Mouse (Mus musculus): ENCODE results near the gene Echs1. TPM values are rescaled to one million over a fixed set of nuclear protein-coding genes. Genes with fewer than 3 reads are reported as not detected.

Gene Echs1
- polyA plus RNA-seq, 3 experiments from 2014 or later, result 73.3 to 94.2 (median 81.1) TPM

DNA sequence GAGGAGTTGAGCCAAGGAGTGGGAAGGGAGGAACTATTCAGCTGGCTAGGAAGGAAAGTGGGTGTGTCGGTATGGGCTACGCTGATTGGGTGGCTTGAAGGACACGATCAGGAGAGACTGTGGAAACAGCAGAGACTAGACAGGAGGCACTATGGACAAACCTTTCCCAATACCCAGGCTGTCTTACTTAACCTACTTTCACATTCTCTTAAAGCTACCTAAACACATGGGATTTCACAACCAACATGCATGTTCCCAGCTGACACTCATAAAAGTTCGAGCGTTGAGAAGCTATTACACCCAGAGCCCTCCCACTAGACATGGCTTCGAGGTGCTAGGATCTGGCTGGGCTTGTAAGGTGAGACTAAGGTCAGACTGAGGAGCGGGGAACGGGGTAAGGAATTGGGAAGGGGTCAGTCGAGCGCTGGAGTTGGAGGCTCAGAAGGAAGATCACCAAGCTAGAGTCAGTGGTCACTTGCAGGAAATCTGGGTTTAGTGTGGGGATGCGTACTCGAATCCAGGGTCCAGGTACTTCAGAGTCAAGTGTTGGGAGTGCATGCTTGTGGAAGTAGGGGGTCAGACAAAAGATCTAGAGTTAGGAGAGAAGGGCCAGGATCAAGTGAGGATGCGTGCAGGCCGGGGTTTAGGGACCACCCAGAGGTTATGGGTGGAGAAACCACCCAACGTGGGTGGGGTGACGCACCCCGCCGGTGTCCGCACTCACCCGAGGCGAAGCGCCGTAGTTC, 520 bp downstream of the Echs1 start, which contains the start of gene Paox:
Gene Paox, plus strand, starts transcription at position 217 of the 746 bp plus-strand sequence.
- ATAC-seq, result peak; percentile 14

DNA sequence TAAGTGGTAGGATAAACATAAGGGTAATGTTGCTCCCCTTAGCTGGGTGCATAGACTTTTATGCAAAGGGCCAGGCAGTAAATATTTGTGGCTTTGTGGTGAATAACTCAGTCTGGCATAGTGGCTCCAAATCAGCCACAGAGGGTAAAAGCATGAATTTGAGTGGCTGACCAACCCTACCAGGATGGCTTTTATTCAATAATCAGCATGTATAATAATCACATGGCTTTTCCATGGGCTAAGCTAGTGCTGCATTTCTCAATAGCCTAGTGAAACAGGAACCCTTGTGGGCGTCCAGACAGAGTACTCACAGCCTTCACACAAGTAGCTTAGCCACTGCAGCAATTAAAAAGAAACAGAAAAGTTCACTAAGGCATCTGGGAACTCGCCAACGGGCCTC, 4.3 kb downstream of the Echs1 start:
- ATAC-seq, result no peak

- no peak for ATAC-seq
Measured at GRCm38 (mm10) chr7:140104009-140104408, 12.3 kb downstream of the Echs1 start.

DNA sequence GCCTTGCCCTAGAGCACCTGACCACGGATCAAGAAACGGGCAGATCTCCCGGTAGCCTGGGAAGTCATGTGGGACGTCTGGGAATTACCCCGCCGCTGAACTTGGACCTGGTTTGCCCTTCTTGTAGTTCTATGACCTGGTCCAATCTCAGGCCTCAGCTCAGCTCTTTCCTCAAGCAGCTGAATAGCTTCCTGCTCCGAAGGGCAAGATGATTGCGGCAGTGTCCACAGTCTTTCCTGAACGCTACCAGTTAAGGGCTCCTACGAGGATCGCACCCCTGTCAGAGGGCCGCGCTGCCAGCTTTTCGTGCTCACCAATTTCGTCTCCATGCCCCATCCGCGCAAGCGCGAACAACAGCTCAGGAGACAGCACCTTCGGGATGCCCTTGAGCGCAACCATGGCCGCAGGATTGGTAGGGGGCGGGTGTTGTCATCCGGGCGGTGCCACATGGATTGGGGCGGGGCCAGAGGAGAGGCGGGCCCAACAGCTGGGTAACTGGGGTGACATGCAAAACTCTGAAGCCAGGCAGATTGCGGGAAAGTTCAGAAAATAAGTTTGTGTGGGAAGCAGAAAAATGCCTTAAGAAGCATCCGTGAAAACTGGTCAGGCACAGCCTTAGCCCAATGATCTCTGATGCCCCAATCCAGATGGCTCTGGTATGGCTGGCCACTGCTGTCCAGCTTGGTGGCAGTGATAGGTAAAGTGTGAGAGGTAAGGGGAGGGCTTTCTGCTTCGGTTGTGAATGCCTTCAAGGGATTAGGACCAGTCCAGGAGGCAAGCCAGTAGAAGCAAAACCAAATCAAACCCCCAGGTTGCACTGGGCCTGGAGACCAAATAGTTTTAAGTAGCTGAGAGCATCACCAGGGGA, 14.0 kb downstream of the Echs1 start, which contains the start of gene Fuom:
Gene Fuom, minus strand, starts transcription at position 449 of the 868 bp plus-strand sequence.
- peak; percentile 98 for ATAC-seq

- no peak for ATAC-seq
Measured at GRCm38 (mm10) chr7:140101498-140101897, 14.8 kb downstream of the Echs1 start.

GRCm38 (mm10) chr7:140098466-140098865, 17.8 kb downstream of the Echs1 start:
- no peak for ATAC-seq

DNA sequence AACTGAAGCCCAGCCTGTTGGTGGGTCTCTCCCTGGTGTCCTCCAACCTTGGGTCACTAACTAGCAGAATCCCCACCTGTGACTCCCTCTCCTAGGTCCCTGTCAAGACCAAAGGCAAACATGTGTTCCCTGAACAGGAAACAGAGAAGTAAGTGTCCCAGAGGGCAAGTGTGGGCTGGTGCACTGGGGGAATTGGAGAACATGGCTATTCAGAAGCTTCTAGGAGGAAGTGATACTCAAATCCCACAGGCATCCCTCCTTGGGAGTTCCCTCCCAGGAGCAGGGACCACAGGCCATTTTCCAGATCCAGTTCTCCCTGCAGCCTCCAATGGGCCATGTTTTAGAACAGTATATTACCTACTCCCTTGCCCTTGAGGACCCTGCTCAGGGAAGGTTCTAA, 20.2 kb downstream of the Echs1 start:
- no peak for ATAC-seq

GRCm38 (mm10) chr7:140095556-140095955, 20.7 kb downstream of the Echs1 start:
- ATAC-seq, result no peak

DNA sequence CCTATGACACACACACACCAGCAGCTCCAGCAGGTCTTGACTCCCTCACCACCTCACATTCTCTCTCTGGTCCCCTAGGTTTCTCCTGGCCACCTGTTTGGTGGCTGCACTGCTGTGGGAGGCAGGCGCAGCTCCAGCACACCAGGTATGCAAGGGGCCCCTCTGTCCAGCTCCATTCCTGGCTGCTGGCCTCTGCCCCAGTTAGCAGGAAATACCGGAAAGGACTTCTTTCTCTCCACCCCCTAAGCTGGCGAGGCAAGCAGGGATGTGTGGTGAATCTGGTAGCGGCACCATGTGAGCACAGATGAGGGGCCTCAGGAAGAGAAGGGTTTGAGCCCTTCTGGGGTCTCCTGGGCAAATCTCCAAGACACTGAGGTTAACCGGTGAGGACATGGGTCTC, 21.3 kb downstream of the Echs1 start:
- no peak for ATAC-seq

GRCm38 (mm10) chr7:140092924-140093528, 23.2 kb downstream of the Echs1 start, which contains the start of gene Prap1:
Gene Prap1, plus strand, starts transcription at chr7:140093395.
- no peak for ATAC-seq

DNA sequence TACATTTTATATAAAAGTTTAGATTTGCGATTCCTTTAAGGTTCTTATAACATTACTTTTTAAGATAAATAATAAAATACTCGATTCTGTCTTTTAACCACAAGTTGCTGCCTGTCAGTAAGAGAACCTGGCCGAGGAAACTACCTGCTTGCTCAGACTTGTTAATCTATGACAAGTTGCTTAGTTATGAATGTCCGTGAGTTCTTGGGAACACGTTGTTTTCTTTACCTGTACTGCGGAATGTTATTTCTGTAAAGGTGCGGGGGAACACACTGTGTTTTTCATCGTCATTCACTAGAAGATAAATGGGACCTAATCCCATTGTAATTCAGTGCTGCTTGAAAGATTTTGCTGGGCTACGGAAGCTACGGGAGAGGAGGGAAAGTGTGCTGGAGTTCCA, 25.7 kb downstream of the Echs1 start:
- no peak for ATAC-seq

DNA sequence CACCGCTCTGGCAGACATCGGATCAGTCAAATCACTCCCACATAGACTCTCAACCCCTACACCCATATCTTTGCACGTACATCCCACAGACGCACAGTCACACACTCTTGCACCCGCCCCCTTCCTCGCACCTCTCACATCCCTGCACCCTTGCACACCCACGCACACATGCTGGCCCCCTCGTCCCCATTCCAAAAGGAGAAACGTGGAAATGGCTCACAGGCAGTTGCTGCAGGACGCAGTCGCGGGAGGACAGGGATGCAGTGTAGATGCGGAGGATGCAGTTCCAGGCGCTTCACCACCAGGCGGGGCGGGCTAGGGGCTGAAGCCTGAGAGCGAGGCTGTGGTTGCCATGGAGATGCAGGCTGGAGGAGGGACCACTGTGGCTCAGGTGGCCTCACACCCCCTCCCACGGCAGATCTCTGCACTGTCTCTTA, 34.0 kb downstream of the Echs1 start, which contains the start of gene Caly:
Gene Caly, minus strand, starts transcription at position 307 of the 437 bp plus-strand sequence.
- no peak for ATAC-seq

DNA sequence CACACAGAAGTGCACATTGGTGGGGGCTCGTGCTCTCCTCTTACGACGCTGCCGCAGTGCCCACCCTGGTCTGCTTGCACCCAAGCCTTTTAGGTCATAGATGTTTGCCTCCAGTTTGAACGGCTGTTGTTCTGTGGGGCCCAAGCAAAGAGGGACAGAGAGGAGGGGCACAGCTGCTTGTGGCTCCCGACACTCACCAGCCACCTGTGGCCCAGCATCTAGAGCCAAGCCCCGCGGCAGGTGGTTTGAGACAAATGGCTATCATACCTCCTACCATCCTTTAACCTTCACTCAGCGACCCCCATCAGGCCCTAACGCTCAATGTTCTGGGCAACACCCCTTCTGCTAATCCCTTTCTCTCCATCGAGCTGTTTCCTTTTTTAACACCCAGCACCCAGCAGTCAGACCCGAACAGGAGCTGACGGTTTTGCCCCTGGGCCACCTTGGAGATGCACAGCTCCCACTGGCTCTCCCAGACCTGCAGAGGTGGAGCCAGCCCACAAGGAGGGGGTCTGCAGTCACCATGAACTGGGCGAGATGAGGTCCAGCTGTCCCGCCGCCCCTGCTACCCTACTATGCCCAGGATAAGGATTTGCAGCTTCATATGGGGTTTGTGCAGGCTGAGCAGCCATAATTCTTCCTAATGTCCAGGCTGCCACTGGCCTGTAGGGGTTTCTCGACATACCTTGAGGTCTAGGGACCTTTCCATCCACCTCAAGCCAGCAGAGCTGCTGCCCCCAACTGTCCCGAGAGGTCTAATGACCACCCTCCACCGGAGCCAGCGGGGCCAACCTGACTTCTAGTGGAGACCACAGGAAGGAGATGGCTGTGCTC, 34.7 kb downstream of the Echs1 start:
- no peak for ATAC-seq

DNA sequence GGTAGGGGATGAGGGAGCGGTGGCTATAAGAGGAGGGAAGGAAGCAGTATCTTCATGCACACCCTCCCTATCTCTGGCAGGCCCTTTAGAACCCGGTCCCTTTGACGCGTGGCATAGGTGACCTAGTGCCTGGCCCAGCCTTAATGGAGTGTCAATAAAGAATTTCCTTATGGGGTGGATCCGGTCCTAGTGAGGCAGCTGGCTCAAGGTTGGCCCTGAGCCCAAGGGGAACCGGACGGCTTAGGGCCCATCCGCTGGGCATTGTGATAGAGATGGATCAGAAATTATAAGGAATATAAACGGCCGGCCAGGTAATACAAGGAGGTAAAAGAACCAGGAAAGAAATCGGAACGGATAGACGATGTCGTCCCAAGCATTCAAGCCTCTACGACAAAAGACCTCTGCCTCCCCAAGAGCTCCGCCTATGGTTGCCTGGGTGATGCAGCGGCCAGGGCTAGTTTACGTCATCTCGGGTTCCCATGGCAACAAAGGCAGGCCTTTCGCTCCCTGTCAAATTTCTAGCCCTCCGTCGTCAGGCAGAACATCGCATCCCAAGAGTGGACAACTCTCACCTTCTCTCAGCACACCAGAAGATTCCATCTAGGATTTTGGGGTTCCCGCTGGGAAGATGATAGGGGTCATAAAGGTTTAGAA, 35.6 kb downstream of the Echs1 start:
- ATAC-seq, result peak; percentile 52

DNA sequence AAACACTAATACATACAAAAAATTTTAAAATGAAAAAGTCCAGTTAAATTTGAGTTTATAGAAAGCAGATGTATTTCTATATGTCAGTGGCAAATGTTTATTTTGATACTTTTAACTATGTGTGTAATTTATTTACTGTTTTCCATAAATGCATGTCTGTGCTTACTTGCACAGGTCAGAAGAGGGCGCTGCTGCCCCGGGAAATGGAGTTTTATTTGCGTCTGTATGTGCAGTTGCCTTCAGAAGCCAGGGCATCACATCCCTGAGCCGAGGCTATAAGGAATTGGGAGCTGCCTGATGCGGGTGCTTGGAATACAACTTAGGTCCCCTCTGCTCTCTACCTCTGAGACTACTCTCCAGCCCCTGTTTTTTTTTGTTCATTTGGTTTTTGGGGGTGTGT, 37.6 kb downstream of the Echs1 start:
- no peak for ATAC-seq

- no peak for ATAC-seq
Measured at GRCm38 (mm10) chr7:140077698-140078097, 38.6 kb downstream of the Echs1 start.

- ATAC-seq, result no peak
Measured at GRCm38 (mm10) chr7:140070042-140070711, 46.1 kb downstream of the Echs1 start.

DNA sequence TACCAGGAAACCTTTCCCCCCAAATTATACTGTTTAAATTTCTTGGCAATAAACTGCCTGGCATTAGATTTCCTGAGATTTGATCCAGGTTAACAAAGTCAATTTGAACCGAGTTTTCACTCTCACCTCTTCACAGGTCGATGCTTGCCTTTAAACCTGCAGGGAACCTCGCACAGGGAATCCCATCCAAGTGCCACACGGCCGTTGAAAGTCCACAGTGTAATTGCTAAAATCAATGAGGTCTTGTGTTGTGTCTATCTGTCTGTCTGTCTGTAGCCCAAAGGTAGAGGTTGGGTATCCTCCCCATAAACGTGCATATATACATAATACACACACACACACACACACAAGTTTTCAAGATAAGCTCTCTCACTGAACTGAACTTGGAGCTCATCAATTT, 48.9 kb downstream of the Echs1 start:
- no peak for ATAC-seq

DNA sequence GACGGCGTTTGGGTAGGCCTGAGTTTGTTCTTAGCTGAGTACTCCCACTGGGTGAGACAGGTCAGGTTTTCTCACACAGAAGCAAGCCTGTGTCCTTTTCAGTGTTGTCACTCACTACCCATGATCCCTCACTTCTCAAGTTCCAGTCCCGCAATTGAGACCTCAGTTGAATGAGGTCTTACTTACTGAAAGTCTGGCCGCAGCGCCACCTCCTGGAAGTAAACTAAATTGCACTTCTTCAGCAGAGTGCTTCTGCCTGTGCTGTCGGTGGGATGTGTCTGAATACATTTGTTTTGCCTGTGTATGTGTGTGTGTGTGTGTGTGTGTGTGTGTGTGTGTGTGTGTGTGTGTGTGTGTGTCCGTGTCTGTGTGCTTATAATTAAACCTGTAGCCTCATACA, 53.2 kb downstream of the Echs1 start:
- ATAC-seq, result peak; percentile 68

DNA sequence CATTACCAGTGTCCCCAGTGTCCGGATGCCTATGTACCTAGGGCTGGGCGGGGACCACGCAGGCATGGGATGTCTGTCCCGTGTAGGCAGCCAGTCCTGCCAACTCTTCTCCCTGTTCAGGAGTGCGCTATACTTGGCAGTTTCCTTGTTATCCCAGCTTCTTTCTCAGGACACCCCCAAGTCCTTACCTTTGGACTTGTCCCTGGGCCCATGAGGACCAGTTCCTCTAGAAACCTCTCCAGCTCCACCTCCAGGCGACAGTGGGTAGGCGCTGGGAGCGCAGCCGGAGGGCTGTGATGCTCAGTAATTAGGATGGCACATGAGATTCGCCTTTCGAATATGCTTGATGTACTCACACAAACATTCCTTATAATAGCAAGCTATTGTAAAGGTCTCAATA, 54.0 kb downstream of the Echs1 start:
- no peak for ATAC-seq

GRCm38 (mm10) chr7:140061832-140062130, 54.5 kb downstream of the Echs1 start:
- no peak for ATAC-seq

Data from inflammation-experienced regulatory T-cells, adult 6 months (primary cell).